Mouse (Mus musculus) liver, adult 2 months (tissue): ENCODE measurements at regions not wholly inside any gene's neighbourhood (a gene's known extent, or its start where the extent isn't known, plus 50 kb on each side); places are given as distances from the start of the nearest gene placed in this dataset.

Experiments used
- DNase-seq: peaks from one replicate; pipeline ENCODE4 v3.0.0-alpha.2; 2011; ENCODE audit warnings: low read depth, low spot score; ENCODE audit errors: extremely low read depth
- H3K27ac ChIP-seq: fragments of 200-500 bp; replicated peaks from 2 replicates; pipeline ENCODE4 v1.5.1; 2012; ENCODE audit warnings: low read depth, mild to moderate bottlenecking, control low read depth, inconsistent platforms, low read length; ENCODE audit not compliant: insufficient read depth
- H3K27me3 ChIP-seq: fragments of 200-500 bp; 2 replicates; pipeline ENCODE4 v1.6.1; 2012; ENCODE audit warnings: mild to moderate bottlenecking, moderate library complexity, low read length, inconsistent platforms; ENCODE audit not compliant: control insufficient read depth, insufficient read depth
- H3K36me3 ChIP-seq: fragments of 200-500 bp; 2 replicates; pipeline ENCODE4 v1.6.1; 2012; ENCODE audit warnings: low read length, inconsistent platforms; ENCODE audit not compliant: control insufficient read depth, insufficient read depth
- H3K4me1 ChIP-seq: fragments of 200-500 bp; 2 replicates; pipeline ENCODE4 v1.6.1; 2011; ENCODE audit warnings: low read length; ENCODE audit not compliant: control insufficient read depth, insufficient read depth
- H3K4me3 ChIP-seq: fragments of 200-500 bp; 2 replicates; pipeline ENCODE4 v1.5.1; 2011; ENCODE audit warnings: low read depth, mild to moderate bottlenecking, control low read depth, low read length, moderate library complexity; ENCODE audit not compliant: insufficient read depth
- H3K79me2 ChIP-seq: fragments of 200-500 bp; 2 replicates; pipeline ENCODE4 v1.6.1; 2012; ENCODE audit warnings: inconsistent platforms, mild to moderate bottlenecking, low read length, moderate library complexity; ENCODE audit not compliant: control insufficient read depth, insufficient read depth
- H3K9ac ChIP-seq: fragments of 200-500 bp; 2 replicates; pipeline ENCODE4 v1.6.1; 2012; ENCODE audit warnings: low read depth, mild to moderate bottlenecking, control low read depth, inconsistent platforms, low read length
- CTCF ChIP-seq: fragments of 200-500 bp; IDR thresholded peaks from 2 replicates; pipeline ENCODE4 v1.5.1; 2011; ENCODE audit warnings: low read depth, low read length, control low read depth
- POLR2A ChIP-seq: fragments of 200-500 bp; IDR thresholded peaks from 2 replicates; pipeline ENCODE4 v1.6.1; 2011; ENCODE audit warnings: low read length, control low read depth; ENCODE audit not compliant: insufficient read depth; ENCODE audit errors: extremely low read depth
- WGBS: fragments of 180-500 bp; shearing (Covaris S2); methylation state at CpG from one replicate; pipeline ENCODE4 v1.1.7; 2018; 5-methylcytosine and 5-hydroxymethylcytosine counted together

- Histone ChIP-seq H3K27ac (no peak overlapping the region), H3K9ac (no peak overlapping the region), H3K4me3 (no peak overlapping the region), H3K36me3 (no peaks in the 10 kb centered on the region), H3K27me3 (no peaks in the 10 kb centered on the region), H3K4me1 (no peaks in the 10 kb centered on the region), H3K79me2 (no peaks in the 10 kb centered on the region)
- DNase-seq, result no peak
- 75% methylated on average over 12 of the region's 12 CpGs for WGBS
- TF ChIP-seq POLR2A (no peak), CTCF (no peak)
Measured at GRCm38 (mm10) chr9:82709991-82710593, 119.2 kb upstream of the Irak1bp1 start.

- Histone ChIP-seq H3K27ac (no peak overlapping the region), H3K9ac (no peak overlapping the region), H3K36me3 (no peaks in the 10 kb centered on the region), H3K4me3 (no peak overlapping the region), H3K79me2 (no peaks in the 10 kb centered on the region), H3K4me1 (no peaks in the 10 kb centered on the region), H3K27me3 (no peaks in the 10 kb centered on the region)
- TF ChIP-seq POLR2A (no peak), CTCF (no peak)
- WGBS, result 68% methylated on average over 6 of the region's 6 CpGs
- DNase-seq, result no peak
Measured at GRCm38 (mm10) chr9:82710945-82711516, 118.3 kb upstream of the Irak1bp1 start.

GRCm38 (mm10) chr9:82712769-82713733 lies 116.3 kb upstream of the Irak1bp1 start:
- Histone ChIP-seq H3K27me3 (no peaks in the 10 kb centered on the region), H3K79me2 (no peaks in the 10 kb centered on the region), H3K27ac (no peak overlapping the region), H3K4me1 (no peaks in the 10 kb centered on the region), H3K9ac (no peak overlapping the region), H3K36me3 (no peaks in the 10 kb centered on the region), H3K4me3 (no peak overlapping the region)
- WGBS, result 55% methylated on average over 3 of the region's 3 CpGs
- peak; percentile 1 for DNase-seq
- TF ChIP-seq POLR2A, result no peak
- no peak for TF ChIP-seq CTCF

- H3K4me3 ChIP-seq, result no peak overlapping the region
- H3K9ac ChIP-seq, result no peak overlapping the region
- 53% methylated on average over 3 of the region's 3 CpGs for WGBS
- TF ChIP-seq CTCF (no peak), POLR2A (no peak)
- no peaks in the 10 kb centered on the region for H3K79me2 ChIP-seq
- H3K4me1 ChIP-seq, result no peaks in the 10 kb centered on the region
- no peak for DNase-seq
- H3K27me3 ChIP-seq, result no peaks in the 10 kb centered on the region
- no peak overlapping the region for H3K27ac ChIP-seq
- H3K36me3 ChIP-seq, result no peaks in the 10 kb centered on the region
Measured at GRCm38 (mm10) chr9:82728652-82729051, 100.7 kb upstream of the Irak1bp1 start.

GRCm38 (mm10) chr9:82729646-82730045 lies 99.7 kb upstream of the Irak1bp1 start:
- H3K27ac ChIP-seq, result no peak overlapping the region
- no peaks in the 10 kb centered on the region for H3K79me2 ChIP-seq
- no peaks in the 10 kb centered on the region for H3K36me3 ChIP-seq
- H3K4me3 ChIP-seq, result no peak overlapping the region
- no peak for DNase-seq
- 68% methylated on average over 4 of the region's 4 CpGs for WGBS
- H3K27me3 ChIP-seq, result no peaks in the 10 kb centered on the region
- TF ChIP-seq CTCF (no peak), POLR2A (no peak)
- no peak overlapping the region for H3K9ac ChIP-seq
- no peaks in the 10 kb centered on the region for H3K4me1 ChIP-seq
